Mouse (Mus musculus): ENCODE measurements around the gene Hemgn. TPM values are rescaled to one million over a fixed set of nuclear protein-coding genes. Genes with fewer than 3 reads are reported as not detected.

Gene Hemgn
- polyA plus RNA-seq, 1 experiment from 2014 or later, result 0.42 TPM

- Histone ChIP-seq H3K4me3 (ENCODE audit: low read depth, low read length) (no peak overlapping the region), H3K4me2 (ENCODE audit: low read length) (no peak overlapping the region), H3K4me1 (replicated peaks; ENCODE audit: control insufficient read depth, insufficient read depth, low read length) (no peaks in the 10 kb centered on the region), H3K27ac (ENCODE audit: low read depth) (no peak overlapping the region), H3K36me3 (ENCODE audit: control insufficient read depth, insufficient read depth, low read length) (no peaks in the 10 kb centered on the region), H3K9ac (ENCODE audit: low read length) (no peak overlapping the region), H3K27me3 (replicated peaks; ENCODE audit: control insufficient read depth, insufficient read depth, low read length) (peaks cover 10% of the 10 kb centered on the region; the same call in 1 of the 2 replicates), H3K9me3 (ENCODE audit: control insufficient read depth, low read length) (0 out of 2 replicates have a peak, but pooled peaks cover 3% of the 10 kb centered on the region)
- whole genome bisulfite sequencing, result 74% methylated on average over 12 of the region's 12 CpGs
- DNase-seq (ENCODE audit: low spot score), result no peak
- ATAC-seq (replicated peaks; ENCODE audit: low FRiP score, low TSS enrichment, low read depth), result no peak
Observed at GRCm38 (mm10) chr4:46359539-46360253, 53.6 kb downstream of the Hemgn start.

DNA sequence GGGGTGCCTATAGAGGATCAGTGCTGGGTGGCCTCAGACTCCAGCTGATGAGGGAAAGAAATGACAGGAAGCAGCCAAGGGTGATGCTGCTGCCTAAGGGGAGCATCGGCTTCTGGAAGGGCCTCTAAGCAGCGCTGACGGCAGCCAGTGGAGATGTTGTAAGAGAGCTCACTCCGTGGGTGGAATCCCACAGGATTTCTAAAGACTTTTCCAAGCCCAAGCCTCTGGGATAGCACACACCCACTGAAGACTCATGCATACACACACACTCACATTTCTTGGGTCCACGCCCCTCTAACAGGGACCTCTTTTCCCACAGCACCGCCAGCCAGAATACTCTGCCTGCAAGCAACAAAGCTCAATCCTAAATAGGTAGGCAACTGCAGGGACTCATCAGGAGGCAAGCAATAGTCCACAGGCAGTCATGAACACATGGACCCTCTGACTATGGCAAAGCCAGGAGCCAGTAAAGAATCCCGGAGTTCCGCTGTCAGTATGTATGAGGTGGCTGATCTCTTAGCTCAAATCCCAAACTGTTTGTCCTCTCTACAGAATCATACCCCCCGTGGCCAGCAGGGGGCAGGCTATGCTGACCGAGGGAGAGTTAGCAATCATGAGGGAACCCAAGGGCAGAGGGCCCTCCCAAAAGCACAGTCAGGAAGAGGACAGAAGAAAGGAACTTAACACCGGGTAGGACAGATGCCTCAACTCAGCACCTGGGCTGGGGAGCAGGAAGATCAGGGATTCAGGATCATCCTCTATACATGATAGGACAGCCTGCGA is 56.8 kb downstream of the Hemgn start:
- 53% methylated on average over 12 of the region's 12 CpGs for WGBS
- ATAC-seq (replicated peaks; ENCODE audit: low FRiP score, low TSS enrichment, low read depth) (no peak), DNase-seq (ENCODE audit: low spot score) (peak; percentile 85)
- no peaks in the 10 kb centered on the region for H3K36me3 ChIP-seq (ENCODE audit: control insufficient read depth, insufficient read depth, low read length)
- H3K4me3 ChIP-seq (ENCODE audit: low read depth, low read length), result no peak overlapping the region
- H3K4me1 ChIP-seq (replicated peaks; ENCODE audit: control insufficient read depth, insufficient read depth, low read length), result no peaks in the 10 kb centered on the region
- H3K4me2 ChIP-seq (ENCODE audit: low read length), result no peak overlapping the region
- H3K27ac ChIP-seq (ENCODE audit: low read depth), result no peak overlapping the region
- no peaks in the 10 kb centered on the region for H3K9me3 ChIP-seq (ENCODE audit: control insufficient read depth, low read length)
- H3K9ac ChIP-seq (ENCODE audit: low read length), result no peak overlapping the region
- H3K27me3 ChIP-seq (replicated peaks; ENCODE audit: control insufficient read depth, insufficient read depth, low read length), result peaks cover 23% of the 10 kb centered on the region

GRCm38 (mm10) chr4:46353045-46353444 is 60.3 kb downstream of the Hemgn start:
- Histone ChIP-seq H3K27me3 (replicated peaks; ENCODE audit: control insufficient read depth, insufficient read depth, low read length) (peaks cover 57% of the 10 kb centered on the region), H3K27ac (ENCODE audit: low read depth) (no peak overlapping the region), H3K36me3 (ENCODE audit: control insufficient read depth, insufficient read depth, low read length) (no peaks in the 10 kb centered on the region), H3K4me1 (replicated peaks; ENCODE audit: control insufficient read depth, insufficient read depth, low read length) (no peaks in the 10 kb centered on the region), H3K4me3 (ENCODE audit: low read depth, low read length) (no peak overlapping the region), H3K4me2 (ENCODE audit: low read length) (no peak overlapping the region), H3K9me3 (ENCODE audit: control insufficient read depth, low read length) (no peaks in the 10 kb centered on the region), H3K9ac (ENCODE audit: low read length) (no peak overlapping the region)
- DNase-seq (ENCODE audit: low spot score) (no peak), ATAC-seq (replicated peaks; ENCODE audit: low FRiP score, low TSS enrichment, low read depth) (no peak)
- WGBS, result 23% methylated on average over 10 of the region's 10 CpGs

DNA sequence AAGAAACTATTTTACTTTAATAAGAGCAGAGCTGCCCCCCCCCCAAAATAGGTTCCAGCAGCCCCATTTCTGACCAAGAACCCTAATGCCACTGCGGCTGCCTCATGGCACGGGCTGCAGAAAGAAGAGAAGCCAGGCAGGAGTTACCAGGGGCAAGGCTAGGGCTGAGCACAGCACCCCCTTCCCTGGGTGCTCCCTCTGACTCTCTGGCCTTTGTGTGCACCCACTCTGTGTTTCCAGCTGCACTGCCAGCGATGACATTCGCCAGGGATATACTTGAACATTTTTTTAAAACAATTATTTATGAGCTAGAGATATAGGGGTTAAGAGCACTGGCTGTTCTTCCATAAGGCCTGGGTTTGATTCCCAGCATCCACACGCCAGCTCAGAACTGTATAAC is 63.8 kb downstream of the Hemgn start:
- Histone ChIP-seq H3K9me3 (ENCODE audit: control insufficient read depth, low read length) (no peaks in the 10 kb centered on the region), H3K4me3 (ENCODE audit: low read depth, low read length) (no peak overlapping the region), H3K27ac (ENCODE audit: low read depth) (no peak overlapping the region), H3K4me1 (replicated peaks; ENCODE audit: control insufficient read depth, insufficient read depth, low read length) (no peaks in the 10 kb centered on the region), H3K9ac (ENCODE audit: low read length) (no peak overlapping the region), H3K36me3 (ENCODE audit: control insufficient read depth, insufficient read depth, low read length) (no peaks in the 10 kb centered on the region), H3K27me3 (replicated peaks; ENCODE audit: control insufficient read depth, insufficient read depth, low read length) (peaks cover 82% of the 10 kb centered on the region), H3K4me2 (ENCODE audit: low read length) (no peak overlapping the region)
- 48% methylated on average over 5 of the region's 5 CpGs for WGBS
- DNase-seq (ENCODE audit: low spot score), result no peak
- no peak for ATAC-seq (replicated peaks; ENCODE audit: low FRiP score, low TSS enrichment, low read depth)

GRCm38 (mm10) chr4:46348897-46349296 is 64.4 kb downstream of the Hemgn start:
- no peak for ATAC-seq (replicated peaks; ENCODE audit: low FRiP score, low TSS enrichment, low read depth)
- Histone ChIP-seq H3K36me3 (ENCODE audit: control insufficient read depth, insufficient read depth, low read length) (no peaks in the 10 kb centered on the region), H3K4me3 (ENCODE audit: low read depth, low read length) (no peak overlapping the region), H3K9ac (ENCODE audit: low read length) (no peak overlapping the region), H3K4me1 (replicated peaks; ENCODE audit: control insufficient read depth, insufficient read depth, low read length) (no peaks in the 10 kb centered on the region), H3K4me2 (ENCODE audit: low read length) (no peak overlapping the region), H3K27ac (ENCODE audit: low read depth) (no peak overlapping the region), H3K27me3 (replicated peaks; ENCODE audit: control insufficient read depth, insufficient read depth, low read length) (peaks cover 87% of the 10 kb centered on the region), H3K9me3 (ENCODE audit: control insufficient read depth, low read length) (no peaks in the 10 kb centered on the region)
- 29% methylated on average over 9 of the region's 9 CpGs for WGBS
- DNase-seq (ENCODE audit: low spot score), result no peak

DNA sequence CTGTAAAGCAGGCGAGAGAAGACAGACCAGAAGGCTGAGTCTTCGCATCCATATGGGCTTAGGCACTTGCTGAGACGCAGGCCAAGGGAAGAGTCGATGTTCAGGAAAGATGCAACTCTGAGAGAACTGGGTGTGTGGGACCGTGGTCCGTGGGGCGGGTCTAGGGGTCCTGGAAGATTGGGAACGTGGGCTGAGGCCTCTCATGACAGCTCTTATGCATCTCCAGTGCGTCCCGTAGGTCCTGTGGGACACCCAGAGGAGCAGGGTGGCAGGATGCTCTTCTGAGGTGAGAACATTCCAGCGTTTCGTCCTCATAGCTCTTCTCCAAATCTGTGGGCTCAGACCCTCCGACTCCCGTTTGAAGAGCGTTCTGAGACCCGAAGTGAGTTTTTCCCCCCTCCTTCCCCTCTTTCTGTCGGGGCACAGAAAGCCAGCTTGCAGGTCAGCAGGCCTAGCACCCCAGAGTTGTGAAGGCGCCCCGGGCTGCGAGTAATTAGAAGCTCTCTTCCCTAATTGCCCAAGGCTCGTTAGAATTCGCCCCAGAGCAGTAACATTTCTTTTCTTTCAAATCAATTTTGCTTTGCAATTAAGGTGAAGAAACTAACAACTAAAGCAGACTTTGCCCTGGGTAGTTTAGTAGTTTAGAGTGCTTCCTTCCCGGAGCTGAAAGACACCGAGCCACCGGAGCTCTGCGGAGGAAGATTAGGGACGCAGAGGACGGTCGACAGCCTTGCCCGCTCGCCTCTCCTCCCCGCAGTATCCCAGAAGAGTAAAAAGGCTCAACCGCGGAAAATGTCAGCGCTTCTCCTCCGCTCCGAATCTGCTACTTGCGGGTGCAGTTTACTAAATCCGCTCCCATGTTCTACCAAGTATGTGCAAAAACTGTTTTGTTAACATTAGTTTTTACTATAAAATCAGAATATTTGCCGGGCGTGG is 65.5 kb downstream of the Hemgn start:
- H3K4me3 ChIP-seq (ENCODE audit: low read depth, low read length), result no peak overlapping the region
- H3K9ac ChIP-seq (ENCODE audit: low read length), result no peak overlapping the region
- H3K9me3 ChIP-seq (ENCODE audit: control insufficient read depth, low read length), result no peaks in the 10 kb centered on the region
- peaks cover 95% of the 10 kb centered on the region for H3K27me3 ChIP-seq (replicated peaks; ENCODE audit: control insufficient read depth, insufficient read depth, low read length)
- DNase-seq (ENCODE audit: low spot score), result peak; percentile 71
- no peaks in the 10 kb centered on the region for H3K4me1 ChIP-seq (replicated peaks; ENCODE audit: control insufficient read depth, insufficient read depth, low read length)
- no peak overlapping the region for H3K27ac ChIP-seq (ENCODE audit: low read depth)
- H3K36me3 ChIP-seq (ENCODE audit: control insufficient read depth, insufficient read depth, low read length), result no peaks in the 10 kb centered on the region
- 3% methylated on average over 41 of the region's 41 CpGs for WGBS
- no peak for ATAC-seq (replicated peaks; ENCODE audit: low FRiP score, low TSS enrichment, low read depth)
- no peak overlapping the region for H3K4me2 ChIP-seq (ENCODE audit: low read length)

DNA sequence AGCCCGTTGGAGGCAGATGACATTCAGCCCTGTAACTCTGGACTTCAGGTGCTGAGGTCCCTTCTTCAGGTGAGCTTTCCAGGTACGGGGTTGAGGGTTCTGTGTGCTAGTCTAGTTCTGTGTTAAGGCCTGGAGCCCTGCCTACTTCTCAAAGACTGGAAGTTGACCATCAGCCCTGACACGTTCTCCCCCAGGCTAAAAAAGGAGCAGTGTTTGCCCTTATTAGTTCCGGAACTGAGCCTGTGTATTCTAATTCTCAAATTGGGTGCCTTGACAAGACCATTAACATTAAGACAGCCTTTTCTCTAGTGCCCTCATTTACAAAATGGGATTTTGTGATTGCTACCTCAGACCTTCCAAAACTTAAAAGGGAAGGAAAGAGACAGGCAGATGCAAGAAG is 66.2 kb downstream of the Hemgn start:
- Histone ChIP-seq H3K4me1 (replicated peaks; ENCODE audit: control insufficient read depth, insufficient read depth, low read length) (no peaks in the 10 kb centered on the region), H3K9me3 (ENCODE audit: control insufficient read depth, low read length) (no peaks in the 10 kb centered on the region), H3K36me3 (ENCODE audit: control insufficient read depth, insufficient read depth, low read length) (no peaks in the 10 kb centered on the region), H3K27ac (ENCODE audit: low read depth) (no peak overlapping the region), H3K27me3 (replicated peaks; ENCODE audit: control insufficient read depth, insufficient read depth, low read length) (peaks cover 99% of the 10 kb centered on the region), H3K4me2 (ENCODE audit: low read length) (no peak overlapping the region), H3K4me3 (ENCODE audit: low read depth, low read length) (no peak overlapping the region), H3K9ac (ENCODE audit: low read length) (no peak overlapping the region)
- no peak for ATAC-seq (replicated peaks; ENCODE audit: low FRiP score, low TSS enrichment, low read depth)
- DNase-seq (ENCODE audit: low spot score), result no peak
- 12% methylated on average over 4 of the region's 4 CpGs for WGBS

DNA sequence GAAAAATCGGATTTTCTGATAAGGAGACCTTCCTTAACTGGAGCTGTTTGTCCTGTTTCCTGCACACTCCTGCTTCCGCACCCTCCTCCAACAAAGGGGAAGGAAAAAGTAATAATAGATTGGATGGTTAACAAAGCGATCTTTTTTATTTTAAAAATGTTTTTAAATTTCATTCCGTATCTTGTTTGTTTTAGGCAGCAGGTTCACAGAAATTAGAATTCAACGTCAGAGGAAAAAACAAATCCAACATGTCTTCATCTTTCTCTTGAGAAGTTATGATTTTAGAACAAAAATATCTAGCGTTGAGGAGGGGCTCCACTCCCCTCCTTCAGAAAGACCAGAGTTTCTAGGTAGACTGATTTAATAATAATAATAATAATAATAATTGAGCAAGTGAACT is 67.1 kb downstream of the Hemgn start:
- no peaks in the 10 kb centered on the region for H3K4me1 ChIP-seq (replicated peaks; ENCODE audit: control insufficient read depth, insufficient read depth, low read length)
- ATAC-seq (replicated peaks; ENCODE audit: low FRiP score, low TSS enrichment, low read depth), result no peak
- no peak overlapping the region for H3K9ac ChIP-seq (ENCODE audit: low read length)
- WGBS, result 33% methylated on average over 6 of the region's 6 CpGs
- no peak overlapping the region for H3K4me2 ChIP-seq (ENCODE audit: low read length)
- H3K27ac ChIP-seq (ENCODE audit: low read depth), result no peak overlapping the region
- H3K4me3 ChIP-seq (ENCODE audit: low read depth, low read length), result no peak overlapping the region
- peaks cover 99% of the 10 kb centered on the region for H3K27me3 ChIP-seq (replicated peaks; ENCODE audit: control insufficient read depth, insufficient read depth, low read length)
- no peak for DNase-seq (ENCODE audit: low spot score)
- H3K36me3 ChIP-seq (ENCODE audit: control insufficient read depth, insufficient read depth, low read length), result no peaks in the 10 kb centered on the region
- no peaks in the 10 kb centered on the region for H3K9me3 ChIP-seq (ENCODE audit: control insufficient read depth, low read length)

All from intestine, embryonic 14.5 days (tissue).